Mouse (Mus musculus): ENCODE results near the gene Kdm5c.
"Not testable (repeated sequence)": the region's sequence is repeated elsewhere in the genome, so short reads cannot be mapped to it uniquely, and the experiment has no call there.

Kdm5c gene

GRCm38 (mm10) chrX:152284746-152285145, 51.9 kb downstream of the Kdm5c start:
- DNase-seq (ENCODE audit: inconsistent age in 2 of 2, low spot score in 1 of 2): no peak

GRCm38 (mm10) chrX:152287026-152287425, 54.2 kb downstream of the Kdm5c start:
- DNase-seq (ENCODE audit: inconsistent age in 2 of 2, low spot score in 1 of 2): not testable (repeated sequence)

- no peak for DNase-seq (ENCODE audit: inconsistent age in 2 of 2, low spot score in 1 of 2)
These were observed 73.4 kb downstream of the Kdm5c start for GRCm38 (mm10) chrX:152306224-152306623.

- no peak for DNase-seq (ENCODE audit: inconsistent age in 2 of 2, low spot score in 1 of 2)
These were observed 74.6 kb downstream of the Kdm5c start for GRCm38 (mm10) chrX:152307371-152307770.

GRCm38 (mm10) chrX:152307942-152308341, 75.1 kb downstream of the Kdm5c start:
- DNase-seq (ENCODE audit: inconsistent age in 2 of 2, low spot score in 1 of 2): peak; percentile 16 to 76

- no peak for DNase-seq (ENCODE audit: inconsistent age in 2 of 2, low spot score in 1 of 2)
These were observed 87.7 kb downstream of the Kdm5c start for GRCm38 (mm10) chrX:152320535-152320934.

- no peak for DNase-seq (ENCODE audit: inconsistent age in 2 of 2, low spot score in 1 of 2)
These were observed 90.0 kb downstream of the Kdm5c start for GRCm38 (mm10) chrX:152322776-152323175.

- DNase-seq (ENCODE audit: inconsistent age in 2 of 2, low spot score in 1 of 2): no peak
These were observed 90.8 kb downstream of the Kdm5c start for GRCm38 (mm10) chrX:152323584-152323983.

Measured in adrenal gland, adult (tissue).